Mouse (Mus musculus) left cerebral cortex, postnatal 14 days (tissue): ENCODE results near the gene Itga9. TPM values are rescaled to one million over a fixed set of nuclear protein-coding genes. Genes with fewer than 3 reads are reported as not detected.

Source experiments
- DNase-seq, 2 experiments: peaks; one replicate each; pipeline ENCODE4 v3.0.0; 2021 to 2022; ENCODE audit warnings: low spot score in 2 of 2, mixed read lengths in 1 of 2
- intact Hi-C: fragments of 180-260 bp; cut with DNase I; formaldehyde crosslinking; loops from one replicate; pipeline ENCODE4 v1.15.1; 2025
- total RNA-seq, 2 experiments: library from RNA; stranded (reverse); gene quantifications; 2 replicates each; pipeline ENCODE4 v1.2.3; 2021

Gene Itga9
- total RNA-seq, 2 experiments from 2014 or later: 7.3 to 8.9 TPM

DNA sequence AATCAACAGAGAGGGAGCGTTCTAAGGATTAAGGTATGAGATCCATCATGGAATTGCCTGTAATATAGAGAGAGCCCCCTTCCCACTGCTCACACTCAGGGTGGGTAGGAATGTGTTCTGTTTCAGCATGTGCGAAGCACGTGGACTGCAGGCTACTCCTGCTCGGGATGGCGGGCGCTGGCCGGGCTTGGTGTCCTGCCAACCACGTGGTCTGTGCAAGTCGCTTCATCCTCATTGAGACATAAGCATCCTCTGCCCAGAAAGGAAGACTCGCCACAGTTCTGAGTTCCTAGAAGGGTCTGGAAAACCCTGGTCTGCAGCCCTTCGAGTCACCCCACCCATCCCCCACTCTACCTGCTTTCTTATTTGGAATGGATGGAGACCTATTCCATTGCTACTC is 105.3 kb downstream of the Itga9 start:
- intact Hi-C loops: no loop called here
- DNase-seq: no peak

DNA sequence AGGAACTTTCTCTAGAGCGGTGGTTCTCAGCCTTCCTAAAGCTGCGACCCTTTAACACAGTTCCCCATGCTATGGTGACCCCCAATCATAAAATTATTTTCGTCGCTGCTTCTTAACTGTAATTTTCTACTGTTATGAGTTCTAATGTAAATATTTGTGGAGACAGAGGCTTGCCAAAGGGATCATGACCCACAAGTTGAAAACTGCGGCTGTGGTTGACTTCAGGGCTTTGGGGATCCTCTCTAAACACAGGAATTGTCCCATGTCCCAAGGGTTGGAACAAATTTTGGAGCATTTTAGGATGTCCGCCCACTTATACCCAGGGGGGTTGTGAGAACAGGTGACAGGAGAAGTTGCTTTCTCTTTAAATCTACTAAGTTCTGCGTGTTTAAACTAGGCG is 107.0 kb downstream of the Itga9 start:
- no peak for DNase-seq
- intact Hi-C loops: no loop called here

DNA sequence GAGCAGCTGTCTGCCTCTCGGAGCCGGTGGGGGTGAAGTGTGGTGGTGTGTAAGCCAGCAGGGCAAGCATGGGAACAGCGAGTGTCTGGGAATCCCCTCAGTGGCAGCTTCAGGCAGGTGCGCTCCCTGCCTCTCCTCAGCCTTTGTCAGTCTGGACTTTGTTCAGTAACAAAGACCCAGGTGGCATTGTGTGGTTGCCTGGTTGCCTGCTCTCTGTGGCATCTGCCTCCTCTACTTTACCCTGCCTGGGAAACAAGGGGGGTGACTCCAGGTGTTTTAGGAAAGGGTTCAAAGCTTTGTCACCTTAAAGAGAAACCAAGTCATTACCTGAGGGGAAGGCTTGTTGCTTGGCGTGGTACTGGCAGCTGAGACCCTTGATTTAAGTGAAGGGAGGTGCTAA is 108.0 kb downstream of the Itga9 start:
- DNase-seq: no peak
- intact Hi-C loops: no loop called here

DNA sequence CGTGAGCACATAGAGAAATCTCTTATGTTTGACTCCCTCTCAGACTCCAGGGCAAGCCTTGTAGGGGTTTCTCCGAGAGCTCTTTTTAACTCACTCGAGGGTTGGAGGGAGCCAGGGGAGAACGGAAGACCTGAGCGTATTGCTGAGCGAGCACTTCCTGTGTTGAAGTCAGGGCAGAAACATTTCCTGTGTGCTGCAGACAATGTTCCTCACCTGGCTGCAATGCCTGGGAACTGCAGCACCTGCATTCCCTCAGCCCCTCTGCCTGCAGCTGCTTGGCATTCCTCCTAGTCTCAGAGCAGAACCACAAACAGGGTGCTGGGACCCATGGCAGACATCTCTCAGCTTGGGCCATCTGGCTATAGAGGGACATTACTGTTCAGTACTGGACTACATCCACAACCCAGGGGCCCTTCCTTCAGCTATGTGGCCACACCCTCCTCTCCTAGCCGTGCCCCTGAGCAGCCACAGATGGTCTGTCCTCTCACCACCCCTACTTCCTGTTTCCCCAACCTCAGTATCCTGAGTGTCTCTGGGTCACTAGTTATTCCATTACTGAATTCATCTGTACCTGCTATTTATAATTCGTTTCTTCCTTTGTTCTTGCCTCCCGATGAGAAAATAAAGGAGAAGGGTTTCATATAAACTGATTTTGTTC is 109.6 kb downstream of the Itga9 start:
- intact Hi-C loops: no loop called here
- no peak for DNase-seq

DNA sequence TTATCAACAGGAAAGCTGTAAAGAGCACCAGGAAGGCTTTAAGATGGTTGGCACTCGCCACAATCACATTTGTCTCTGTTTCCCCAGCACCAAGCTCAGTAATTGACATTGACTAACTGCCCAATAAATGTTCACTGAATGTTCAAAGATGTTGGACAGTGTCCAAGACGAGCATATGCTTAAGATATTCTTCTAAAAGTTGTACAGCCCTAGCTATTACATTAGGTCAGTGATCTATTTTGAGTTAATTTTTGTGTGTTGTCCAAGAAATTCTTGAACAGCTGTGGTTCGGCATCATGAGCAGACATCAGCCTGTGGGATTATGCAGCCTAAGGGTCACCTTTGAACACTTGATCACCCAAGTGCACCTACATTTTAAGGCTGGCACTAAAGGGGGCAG is 110.9 kb downstream of the Itga9 start:
- intact Hi-C loops: no loop called here
- no peak for DNase-seq

DNA sequence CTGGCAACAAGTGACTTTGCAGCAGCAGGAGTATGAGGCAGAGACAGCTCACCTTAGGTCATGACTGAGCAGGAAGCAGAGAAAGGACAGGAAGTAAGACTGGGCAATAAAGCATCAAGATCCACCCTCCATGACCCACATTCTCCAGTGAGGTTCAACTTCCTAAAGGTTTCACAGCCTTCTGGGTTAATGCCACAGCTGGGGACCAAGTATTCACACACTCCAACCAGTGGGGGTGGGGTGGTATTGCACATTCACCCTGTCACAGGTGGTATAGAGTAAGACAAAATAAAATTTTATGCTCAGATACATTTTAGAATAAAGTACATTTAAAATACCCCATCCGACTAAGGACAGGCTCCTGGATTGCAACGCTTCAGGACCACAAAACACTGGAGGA is 112.0 kb downstream of the Itga9 start:
- intact Hi-C loops: no loop called here
- no peak for DNase-seq

DNA sequence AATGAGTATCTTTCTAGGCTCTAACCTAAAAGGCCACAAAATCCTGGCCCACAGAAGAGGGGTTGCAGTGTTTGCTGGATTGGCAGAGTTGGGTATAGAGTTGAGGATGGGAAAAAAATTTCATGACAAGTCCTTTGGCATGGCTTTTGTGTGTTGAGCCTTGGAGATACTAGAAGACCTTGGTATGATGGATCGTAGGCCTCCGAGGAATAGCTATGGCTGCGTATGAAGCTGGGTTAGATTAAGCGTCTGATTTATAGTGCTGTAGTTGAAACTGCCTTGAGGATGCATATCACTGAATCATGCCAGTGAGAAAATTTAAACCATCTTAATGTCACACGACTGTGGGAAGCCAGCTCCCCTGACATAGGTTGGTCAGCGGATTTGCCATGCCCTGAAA is 114.6 kb downstream of the Itga9 start:
- DNase-seq: no peak
- intact Hi-C loops: no loop called here

DNA sequence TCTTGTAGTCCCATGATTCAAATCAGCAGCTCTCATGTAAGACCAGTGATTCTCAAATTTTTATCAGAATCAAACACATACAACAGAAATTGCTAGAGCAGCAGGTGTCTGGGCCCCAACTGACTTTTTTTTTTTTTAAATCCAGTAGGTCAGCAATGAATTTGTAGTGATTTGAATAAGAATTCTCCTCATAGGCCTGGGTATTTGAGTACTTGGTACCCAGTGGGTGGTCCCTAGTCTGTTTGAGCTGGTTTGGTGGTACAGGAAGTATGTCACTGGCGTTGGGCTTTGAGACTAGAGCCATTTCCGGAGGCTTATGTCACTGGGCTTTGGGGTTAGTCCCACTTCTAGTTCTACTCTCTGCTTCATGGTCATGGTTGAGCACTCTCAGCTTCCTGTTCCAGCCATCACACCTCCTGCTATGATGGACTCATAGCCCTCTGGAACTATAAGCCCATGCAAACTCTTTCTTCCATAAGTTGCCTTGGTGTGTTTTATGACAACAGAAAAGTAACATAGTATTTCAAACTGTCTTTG is 116.4 kb downstream of the Itga9 start:
- DNase-seq: no peak
- intact Hi-C loops: no loop called here

DNA sequence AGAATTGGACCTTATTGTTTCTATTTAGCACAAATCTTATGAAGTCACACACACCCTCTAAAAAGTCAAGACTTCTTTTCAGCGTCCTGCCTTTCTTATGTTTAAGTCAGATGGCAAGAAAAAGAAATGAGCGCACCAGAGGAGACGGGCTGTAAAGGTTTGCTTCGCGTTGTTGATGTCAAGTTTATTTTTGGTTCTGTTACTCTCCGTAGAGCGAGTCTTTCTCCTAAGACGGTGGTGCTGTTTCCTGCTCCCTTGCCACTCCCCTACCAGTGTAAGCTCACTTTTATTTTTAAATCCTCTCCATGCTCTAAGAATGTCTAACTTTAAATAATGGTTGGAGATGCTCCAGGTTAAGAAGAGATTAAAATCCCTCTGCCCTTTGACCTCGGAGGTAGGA is 118.6 kb downstream of the Itga9 start:
- no peak for DNase-seq
- intact Hi-C loops: no loop called here

DNA sequence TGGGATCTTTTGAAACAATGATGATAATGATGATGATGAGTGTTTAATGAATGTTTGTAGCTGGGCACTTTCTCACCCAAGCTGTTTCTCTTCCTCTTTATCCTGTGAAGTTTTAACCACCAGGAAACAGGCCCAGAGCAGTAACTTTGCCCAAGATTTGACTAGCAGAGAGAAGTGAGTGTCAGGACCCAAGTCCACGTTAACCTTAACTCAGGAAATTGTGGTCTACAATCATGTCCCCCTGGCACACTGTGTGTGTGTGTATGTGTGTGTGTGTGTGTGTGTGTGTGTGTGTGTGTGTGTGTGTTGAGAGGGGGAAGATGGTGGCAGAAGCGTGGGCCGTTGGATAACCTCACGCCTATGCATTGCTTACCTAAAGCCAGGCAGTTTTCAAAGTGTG is 120.1 kb downstream of the Itga9 start:
- no peak for DNase-seq
- intact Hi-C loops: no loop called here

DNA sequence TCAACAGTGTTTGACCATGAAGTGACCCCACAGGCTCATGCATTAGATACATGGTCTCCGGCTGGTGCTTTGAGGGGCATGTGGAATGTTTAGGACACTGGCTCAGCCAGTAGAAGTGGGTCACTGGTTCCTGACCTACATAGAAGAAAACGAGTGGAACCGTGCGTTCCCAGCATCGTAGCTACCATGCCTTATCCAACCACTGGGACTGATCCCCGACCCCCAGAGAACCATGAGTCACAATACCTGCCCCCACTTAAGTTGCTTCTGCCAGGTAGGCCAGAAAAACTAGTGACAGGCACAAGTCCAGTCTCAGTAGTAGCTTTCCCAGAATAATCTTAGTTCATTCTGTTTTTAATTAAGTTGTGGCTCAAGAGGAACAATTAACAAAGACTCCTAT is 121.8 kb downstream of the Itga9 start:
- intact Hi-C loops: no loop called here
- DNase-seq: no peak

DNA sequence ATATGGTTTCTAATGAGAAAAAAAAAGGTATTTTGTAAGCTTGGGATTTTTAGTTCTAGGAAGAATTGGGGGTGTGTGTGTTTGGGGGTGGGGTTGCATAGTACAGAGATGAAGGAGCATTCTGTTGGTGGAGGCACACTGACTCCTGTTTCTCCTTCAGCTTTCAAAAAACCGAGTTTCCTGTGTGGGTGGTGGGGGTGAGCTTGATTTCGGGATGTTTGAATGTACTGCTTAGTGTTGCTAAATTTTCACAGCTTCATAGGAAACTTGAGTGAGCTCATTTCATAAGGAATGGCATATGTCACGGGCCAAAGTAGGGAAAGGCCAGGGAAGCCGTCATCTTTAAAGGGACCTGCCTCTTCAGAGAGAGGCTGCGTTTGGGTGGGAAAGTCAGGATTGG is 122.5 kb downstream of the Itga9 start:
- peak in 1 of 2 experiments; percentile 22 for DNase-seq
- intact Hi-C loops: no loop called here

DNA sequence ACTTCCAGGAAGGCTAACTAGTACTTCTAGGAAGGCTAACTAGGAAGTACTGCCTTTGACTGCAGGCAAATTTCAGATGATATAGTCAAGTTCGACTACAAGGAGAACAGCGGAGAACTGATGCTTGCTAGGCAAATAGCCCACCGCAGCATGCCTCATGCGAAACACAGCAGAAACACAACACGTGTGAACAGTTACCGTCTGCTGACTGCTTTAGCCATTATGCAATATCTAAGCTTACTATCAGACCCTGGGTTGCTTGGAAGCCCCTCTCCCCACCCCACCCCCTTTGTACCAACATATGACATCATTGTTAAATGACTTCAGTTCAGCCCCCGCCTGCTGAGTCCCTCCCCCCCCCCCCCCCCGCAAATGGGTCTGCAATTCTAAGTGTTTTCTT is 123.7 kb downstream of the Itga9 start:
- intact Hi-C loops: no loop called here
- no peak for DNase-seq

DNA sequence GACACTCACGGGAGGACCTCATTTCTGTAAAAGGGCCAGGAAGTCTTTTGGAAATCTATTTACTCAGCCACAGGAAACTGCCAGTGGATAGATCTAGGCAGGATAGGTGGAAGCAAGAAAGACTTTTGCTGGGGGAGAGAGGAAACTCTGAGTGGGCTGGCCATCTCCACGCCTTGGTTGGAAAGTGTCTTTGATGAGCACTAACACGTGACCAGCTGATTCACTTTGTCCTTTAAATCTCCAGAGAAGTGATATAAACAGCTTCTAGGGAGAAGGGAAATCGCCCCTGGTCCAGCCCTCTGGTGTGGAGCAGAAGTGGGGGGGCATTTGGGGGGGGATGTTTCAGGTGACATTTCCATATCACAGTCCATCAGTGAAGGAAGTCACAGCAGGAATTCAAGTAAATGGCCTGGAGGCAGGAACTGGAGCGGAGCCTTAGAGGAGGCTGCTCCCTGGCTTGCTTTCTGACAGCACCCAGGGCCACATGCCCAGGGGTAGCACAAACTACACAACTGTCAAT is 124.4 kb downstream of the Itga9 start:
- no peak for DNase-seq
- intact Hi-C loops: no loop called here

DNA sequence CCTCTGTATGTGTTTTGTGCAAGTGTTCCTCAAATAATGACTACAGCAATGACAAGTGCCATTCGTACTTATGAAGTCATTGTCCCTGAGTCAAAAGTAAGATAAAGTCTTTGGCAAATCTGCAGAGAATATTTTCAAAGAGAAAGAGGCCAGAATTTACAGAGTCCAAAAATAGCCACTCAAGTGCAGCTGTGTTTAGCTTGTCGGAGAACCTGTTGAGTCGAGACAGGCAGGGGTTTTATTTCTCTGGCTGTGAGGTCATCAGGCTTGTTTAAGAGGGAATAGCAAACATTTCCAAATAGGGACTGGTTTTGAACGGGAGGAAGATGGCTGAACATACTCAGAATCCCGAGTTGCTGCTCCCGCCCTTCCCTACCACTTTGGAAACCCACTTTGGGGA is 125.2 kb downstream of the Itga9 start:
- DNase-seq: peak in 1 of 2 experiments; percentile 35
- intact Hi-C loops: no loop called here

DNA sequence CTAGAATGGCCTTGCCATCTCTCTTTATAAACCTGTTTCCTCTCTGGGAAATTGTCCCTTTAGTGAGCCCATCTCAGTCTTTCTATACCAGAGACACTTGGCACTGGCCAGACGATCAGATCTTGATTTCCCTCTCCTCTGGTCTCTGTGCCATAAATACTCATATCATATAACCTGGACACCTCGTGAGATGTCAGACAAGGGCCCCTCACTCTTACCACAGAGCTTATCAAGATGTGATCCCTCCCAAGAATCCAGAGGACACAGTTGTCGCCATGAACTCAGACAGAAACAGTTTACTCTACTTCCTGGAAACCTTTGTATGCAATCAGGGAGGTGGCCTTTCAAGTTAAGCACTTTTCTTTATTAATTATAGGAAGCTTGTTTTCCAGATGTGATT is 127.1 kb downstream of the Itga9 start:
- intact Hi-C loops: no loop called here
- no peak for DNase-seq

DNA sequence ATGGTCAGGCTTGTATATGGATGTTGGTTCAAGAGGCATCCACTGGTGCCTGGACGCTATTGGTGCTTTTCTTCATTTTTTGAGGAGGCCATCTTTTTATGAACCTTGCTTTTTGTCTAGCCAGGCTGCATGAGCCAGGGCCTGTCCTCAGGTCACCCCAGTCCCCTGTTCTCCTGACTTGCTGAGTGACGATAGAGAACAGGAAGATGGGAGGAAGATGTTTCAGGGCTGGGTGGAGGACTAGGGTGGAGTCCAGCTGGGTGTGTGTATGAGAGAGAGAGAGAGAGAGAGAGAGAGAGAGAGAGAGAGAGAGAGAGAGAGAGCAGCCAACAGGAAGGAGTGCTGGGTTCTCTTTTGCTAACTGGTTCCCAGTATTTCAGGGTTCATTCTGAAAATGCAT is 130.6 kb downstream of the Itga9 start:
- DNase-seq: no peak

DNA sequence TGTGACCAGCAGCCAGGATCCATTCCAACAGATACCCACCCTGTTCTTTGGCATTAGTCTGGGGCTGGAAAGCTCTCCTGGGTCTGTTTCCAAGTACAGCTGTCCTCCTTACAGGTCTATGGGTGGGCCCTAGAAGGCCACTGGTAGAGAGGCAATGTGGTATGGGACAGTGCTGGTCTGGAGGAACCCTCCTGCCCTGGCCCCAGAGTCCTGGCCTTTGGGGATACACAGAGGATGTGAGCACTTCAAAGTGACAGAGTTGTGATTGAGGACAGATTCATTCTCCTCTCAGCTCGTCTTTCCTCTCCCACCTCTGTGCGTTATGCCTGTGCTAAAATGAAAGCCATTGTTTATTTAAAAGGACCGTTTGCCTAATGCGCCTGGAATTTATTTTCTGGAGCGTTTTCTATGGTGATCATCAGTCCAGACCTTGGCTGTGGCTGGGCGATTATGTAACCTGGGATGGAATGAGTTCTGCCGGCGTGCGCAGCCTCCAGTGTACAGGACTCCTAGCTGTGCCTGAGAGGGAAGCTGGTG is 131.2 kb downstream of the Itga9 start:
- no peak for DNase-seq
- intact Hi-C loops: no loop called here

More for the DNA sequence above, 130.6 kb downstream of the Itga9 start:
- intact Hi-C loops: no loop called here

DNA sequence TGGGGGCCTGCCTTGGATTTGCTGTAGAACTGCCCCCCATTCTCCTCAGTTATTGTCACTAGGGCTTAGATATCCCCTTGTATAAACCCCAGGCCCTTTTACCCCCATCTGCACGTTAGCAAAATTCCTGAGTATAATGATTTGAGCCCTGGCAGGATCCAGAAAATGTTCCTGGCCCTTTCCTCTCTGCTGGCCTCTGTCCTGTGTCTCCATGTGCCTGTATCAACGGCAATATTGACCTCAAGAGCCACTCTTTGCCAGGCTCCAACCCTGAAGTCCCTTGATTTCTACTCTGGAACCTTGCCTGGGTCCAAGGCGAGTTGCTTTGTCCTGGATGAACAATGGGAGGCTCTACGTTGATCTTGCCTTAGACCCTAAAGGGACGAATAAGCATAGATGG is 131.8 kb downstream of the Itga9 start:
- intact Hi-C loops: no loop called here

DNA sequence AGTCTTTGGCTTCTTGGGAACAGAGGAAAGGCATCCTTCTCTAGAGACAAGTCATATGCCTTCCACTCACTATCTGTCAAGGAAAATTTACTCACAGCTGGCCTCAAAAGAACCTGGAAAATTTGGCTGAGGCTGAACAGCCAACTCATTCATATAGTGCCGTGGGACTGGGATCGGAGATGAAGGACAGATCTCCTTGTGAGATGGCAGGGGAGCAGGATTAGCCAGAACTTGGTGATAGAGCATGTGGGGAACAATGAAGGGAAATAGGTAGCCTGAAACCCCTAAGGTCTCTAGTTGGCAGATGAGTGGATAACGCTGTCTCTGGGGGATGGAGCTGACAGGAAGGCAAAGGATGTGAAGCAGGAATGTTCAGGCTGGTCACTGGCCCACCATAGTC is 132.6 kb downstream of the Itga9 start:
- intact Hi-C loops: no loop called here

More for the DNA sequence above, 131.8 kb downstream of the Itga9 start:
- DNase-seq: no peak

DNA sequence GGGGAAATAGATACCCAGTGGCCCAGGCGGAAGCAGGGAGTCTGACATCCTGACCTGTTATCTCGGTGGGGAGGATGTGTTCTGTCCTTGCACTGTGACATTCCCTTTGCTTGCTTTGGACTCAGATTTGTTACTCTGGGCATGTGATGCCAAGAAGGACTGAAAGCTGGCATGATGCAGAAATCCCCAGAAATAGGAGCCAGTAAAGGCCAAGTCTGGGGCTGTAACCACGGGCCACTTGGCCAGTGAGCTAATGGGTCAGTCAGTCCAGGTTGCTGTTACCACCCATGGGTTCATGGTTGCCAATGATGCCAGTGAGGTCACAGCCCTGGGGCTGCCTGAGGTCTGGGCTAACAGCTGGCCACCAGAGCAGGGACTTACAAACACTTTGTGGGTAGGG is 133.2 kb downstream of the Itga9 start:
- no peak for DNase-seq
- intact Hi-C loops: no loop called here

More for the DNA sequence above, 132.6 kb downstream of the Itga9 start:
- no peak for DNase-seq
